Mouse (Mus musculus): ENCODE data around the gene Tmem223.

Tmem223 gene

GRCm38 (mm10) chr19:8747368-8747767 lies 23.4 kb upstream of the Tmem223 start:
- no peak for DNase-seq

- DNase-seq = no peak
Measured at GRCm38 (mm10) chr19:8755652-8756051, 15.1 kb upstream of the Tmem223 start.

GRCm38 (mm10) chr19:8756635-8757387 lies 14.0 kb upstream of the Tmem223 start, which contains the start of gene Nxf1:
Nxf1 (plus strand) TSS chr19:8757073.
- DNase-seq = peak; percentile 88 to 93

- no peak for DNase-seq
Measured at GRCm38 (mm10) chr19:8757471-8757998, 13.3 kb upstream of the Tmem223 start.

- DNase-seq = no peak
Measured at GRCm38 (mm10) chr19:8758899-8759298, 11.9 kb upstream of the Tmem223 start.

- DNase-seq = no peak
Measured at GRCm38 (mm10) chr19:8760757-8761156, 10.0 kb upstream of the Tmem223 start.

GRCm38 (mm10) chr19:8763276-8763675 lies 7.5 kb upstream of the Tmem223 start:
- no peak for DNase-seq

GRCm38 (mm10) chr19:8765562-8765961 lies 5.2 kb upstream of the Tmem223 start:
- DNase-seq = no peak

- no peak for DNase-seq
Measured at GRCm38 (mm10) chr19:8772996-8773395, 2.2 kb downstream of the Tmem223 start.

GRCm38 (mm10) chr19:8773409-8773808 lies 2.6 kb downstream of the Tmem223 start:
- DNase-seq = no peak

- peak; percentile 92 to 96 for DNase-seq
Measured at GRCm38 (mm10) chr19:8774086-8774835, 3.5 kb downstream of the Tmem223 start, which contains the start of gene Tmem179b. Tmem179b (minus strand) TSS chr19:8774467.

- peak; percentile 26 to 27 for DNase-seq
Measured at GRCm38 (mm10) chr19:8774951-8775421, 4.2 kb downstream of the Tmem223 start.

GRCm38 (mm10) chr19:8786008-8786781 lies 15.4 kb downstream of the Tmem223 start, which contains the start of gene Taf6l:
Taf6l (minus strand) TSS chr19:8786417.
- DNase-seq = peak; percentile 97 to 98

GRCm38 (mm10) chr19:8788521-8788920 lies 17.7 kb downstream of the Tmem223 start:
- DNase-seq = no peak

- no peak for DNase-seq
Measured at GRCm38 (mm10) chr19:8789171-8789570, 18.4 kb downstream of the Tmem223 start.

- DNase-seq = no peak
Measured at GRCm38 (mm10) chr19:8790171-8790570, 19.4 kb downstream of the Tmem223 start.

- peak; percentile 93 for DNase-seq
Measured at GRCm38 (mm10) chr19:8798264-8798946, 27.6 kb downstream of the Tmem223 start, which contains the start of gene Polr2g. Polr2g (minus strand) TSS chr19:8798577.

GRCm38 (mm10) chr19:8798947-8799315 lies 28.1 kb downstream of the Tmem223 start:
- DNase-seq = no peak

- DNase-seq = peak; percentile 96 to 98
Measured at GRCm38 (mm10) chr19:8802130-8802821, 31.5 kb downstream of the Tmem223 start, which contains the start of gene Zbtb3. Zbtb3 (plus strand) TSS chr19:8802555.

GRCm38 (mm10) chr19:8803204-8803780 lies 32.5 kb downstream of the Tmem223 start:
- no peak for DNase-seq
